Mouse (Mus musculus) forebrain, embryonic 12.5 days (tissue): ENCODE data around the gene Rab11fip2. TPM values are rescaled to one million over a fixed set of nuclear protein-coding genes. Genes with fewer than 3 reads are reported as not detected.

ENCODE experiments used
- ATAC-seq: fragments of 200-750 bp; cut with Nextera tagmentation; 2 replicates; pipeline ENCODE4 v1.8.0; 2017; ENCODE audit warnings: moderate TSS enrichment; ENCODE audit not compliant: low FRiP score
- H3K27ac ChIP-seq: fragments of 300-500 bp; sonication (generic); 2 replicates; pipeline ENCODE4 v1.5.1; 2016; ENCODE audit warnings: mild to moderate bottlenecking
- H3K27me3 ChIP-seq: fragments of 300-500 bp; sonication (generic); 2 replicates; pipeline ENCODE4 v1.6.1; 2016; ENCODE audit warnings: mild to moderate bottlenecking
- H3K36me3 ChIP-seq: fragments of 300-500 bp; sonication (generic); replicated peaks from 2 replicates; pipeline ENCODE4 v1.6.1; 2016; ENCODE audit warnings: mild to moderate bottlenecking
- H3K4me1 ChIP-seq: fragments of 300-500 bp; sonication (generic); 2 replicates; pipeline ENCODE4 v1.6.1; 2016
- H3K4me2 ChIP-seq: fragments of 300-500 bp; sonication (generic); 2 replicates; pipeline ENCODE4 v1.6.1; 2016; ENCODE audit warnings: mild to moderate bottlenecking, moderate library complexity
- H3K4me3 ChIP-seq: fragments of 300-500 bp; sonication (generic); replicated peaks from 2 replicates; pipeline ENCODE4 v1.5.1; 2016; ENCODE audit warnings: mild to moderate bottlenecking
- H3K9ac ChIP-seq: fragments of 300-500 bp; sonication (generic); 2 replicates; pipeline ENCODE4 v1.6.1; 2016; ENCODE audit warnings: mild to moderate bottlenecking
- H3K9me3 ChIP-seq: fragments of 300-500 bp; sonication (generic); 2 replicates; pipeline ENCODE4 v1.6.1; 2016
- WGBS: fragments of 180-500 bp; shearing (Covaris S2); methylation state at CpG from one replicate; pipeline ENCODE4 v1.1.7; 2016; 5-methylcytosine and 5-hydroxymethylcytosine counted together
- polyA plus RNA-seq: library from polyadenylated mRNA; unstranded; fragments of >200 nt; fragmentation: Nextera tagmentation; extraction: Ambion mirVana; gene quantifications from 2 replicates; pipeline ENCODE4 v1.2.1, GENCODE M21; 2016

Gene Rab11fip2
- polyA plus RNA-seq, 1 experiment from 2014 or later, result 8.5 TPM

GRCm38 (mm10) chr19:59905296-59906081 is 38.0 kb downstream of the Rab11fip2 start:
- no peak for ATAC-seq
- no peak overlapping the region for H3K4me3 ChIP-seq
- no peaks in the 10 kb centered on the region for H3K27me3 ChIP-seq
- H3K9me3 ChIP-seq, result no peaks in the 10 kb centered on the region
- peaks cover 25% of the 10 kb centered on the region for H3K36me3 ChIP-seq
- H3K27ac ChIP-seq, result no peak overlapping the region
- H3K4me2 ChIP-seq, result no peak overlapping the region
- no peaks in the 10 kb centered on the region for H3K4me1 ChIP-seq
- H3K9ac ChIP-seq, result no peak overlapping the region
- WGBS, result 75% methylated on average over 1 of the region's 1 CpGs

- Histone ChIP-seq H3K27ac (no peak overlapping the region), H3K4me1 (no peaks in the 10 kb centered on the region), H3K27me3 (no peaks in the 10 kb centered on the region), H3K4me3 (no peak overlapping the region), H3K9ac (no peak overlapping the region), H3K9me3 (no peaks in the 10 kb centered on the region), H3K36me3 (peaks cover 7% of the 10 kb centered on the region; the same call in 1 of the 2 replicates), H3K4me2 (no peak overlapping the region)
- no peak for ATAC-seq
- WGBS, result 89% methylated on average over 4 of the region's 4 CpGs
Measured at GRCm38 (mm10) chr19:59899965-59900364, 43.5 kb downstream of the Rab11fip2 start.

- H3K4me2 ChIP-seq, result no peak overlapping the region
- no peaks in the 10 kb centered on the region for H3K4me1 ChIP-seq
- H3K9me3 ChIP-seq, result no peaks in the 10 kb centered on the region
- H3K4me3 ChIP-seq, result no peak overlapping the region
- 91% methylated on average over 4 of the region's 4 CpGs for WGBS
- no peaks in the 10 kb centered on the region for H3K27me3 ChIP-seq
- no peak for ATAC-seq
- no peak overlapping the region for H3K9ac ChIP-seq
- peaks cover 7% of the 10 kb centered on the region; the same call in 1 of the 2 replicates for H3K36me3 ChIP-seq
- H3K27ac ChIP-seq, result no peak overlapping the region
Measured at GRCm38 (mm10) chr19:59898301-59898700, 45.2 kb downstream of the Rab11fip2 start.

- no peak overlapping the region for H3K4me2 ChIP-seq
- no peak overlapping the region for H3K27ac ChIP-seq
- H3K9ac ChIP-seq, result no peak overlapping the region
- no peaks in the 10 kb centered on the region for H3K9me3 ChIP-seq
- no peaks in the 10 kb centered on the region for H3K27me3 ChIP-seq
- H3K4me1 ChIP-seq, result peaks cover 8% of the 10 kb centered on the region; the same call in 1 of the 2 replicates
- ATAC-seq, result no peak
- WGBS, result 66% methylated on average over 4 of the region's 4 CpGs
- H3K4me3 ChIP-seq, result no peak overlapping the region
- H3K36me3 ChIP-seq, result no peaks in the 10 kb centered on the region
Measured at GRCm38 (mm10) chr19:59889383-59889782, 54.1 kb downstream of the Rab11fip2 start.

- no peak for ATAC-seq
- WGBS, result 75% methylated on average over 2 of the region's 2 CpGs
Measured at GRCm38 (mm10) chr19:59888846-59889245, 54.6 kb downstream of the Rab11fip2 start.

GRCm38 (mm10) chr19:59887866-59888265 is 55.6 kb downstream of the Rab11fip2 start:
- 48% methylated on average over 2 of the region's 2 CpGs for WGBS
- Histone ChIP-seq H3K27me3 (no peaks in the 10 kb centered on the region), H3K27ac (no peak overlapping the region), H3K9me3 (no peaks in the 10 kb centered on the region), H3K4me3 (no peak overlapping the region), H3K4me1 (peaks cover 8% of the 10 kb centered on the region; the same call in 1 of the 2 replicates), H3K9ac (no peak overlapping the region), H3K4me2 (no peak overlapping the region), H3K36me3 (no peaks in the 10 kb centered on the region)
- ATAC-seq, result no peak

More at GRCm38 (mm10) chr19:59888846-59889245, 54.6 kb downstream of the Rab11fip2 start:
- Histone ChIP-seq H3K4me2 (no peak overlapping the region), H3K4me3 (no peak overlapping the region), H3K4me1 (peaks cover 8% of the 10 kb centered on the region; the same call in 1 of the 2 replicates), H3K9ac (no peak overlapping the region), H3K27ac (0 out of 2 replicates have a peak overlapping the region, but pooled peaks have one; percentile 43), H3K9me3 (no peaks in the 10 kb centered on the region), H3K36me3 (no peaks in the 10 kb centered on the region), H3K27me3 (no peaks in the 10 kb centered on the region)

- ATAC-seq, result no peak
- Histone ChIP-seq H3K9me3 (no peaks in the 10 kb centered on the region), H3K9ac (no peak overlapping the region), H3K4me3 (no peak overlapping the region), H3K4me2 (no peak overlapping the region), H3K27ac (no peak overlapping the region), H3K36me3 (no peaks in the 10 kb centered on the region), H3K4me1 (peaks cover 8% of the 10 kb centered on the region; the same call in 1 of the 2 replicates), H3K27me3 (no peaks in the 10 kb centered on the region)
- WGBS, result 77% methylated on average over 2 of the region's 2 CpGs
Measured at GRCm38 (mm10) chr19:59885301-59885700, 58.2 kb downstream of the Rab11fip2 start.

- H3K27me3 ChIP-seq, result no peaks in the 10 kb centered on the region; the same call in 1 of the 2 replicates
- H3K36me3 ChIP-seq, result no peaks in the 10 kb centered on the region
- no peak overlapping the region for H3K4me3 ChIP-seq
- no peaks in the 10 kb centered on the region for H3K4me1 ChIP-seq
- no peak for ATAC-seq
- H3K9me3 ChIP-seq, result no peaks in the 10 kb centered on the region
- no peak overlapping the region for H3K4me2 ChIP-seq
- 91% methylated on average over 2 of the region's 2 CpGs for WGBS
- no peak overlapping the region for H3K9ac ChIP-seq
- no peak overlapping the region for H3K27ac ChIP-seq
Measured at GRCm38 (mm10) chr19:59877238-59877637, 66.2 kb downstream of the Rab11fip2 start.

GRCm38 (mm10) chr19:59866666-59867065 is 76.8 kb downstream of the Rab11fip2 start:
- ATAC-seq, result peak; percentile 94
- Histone ChIP-seq H3K4me3 (no peak overlapping the region), H3K9ac (no peak overlapping the region), H3K4me1 (peaks cover 14% of the 10 kb centered on the region; the same call in 1 of the 2 replicates), H3K27me3 (peaks cover 35% of the 10 kb centered on the region), H3K4me2 (no peak overlapping the region), H3K27ac (no peak overlapping the region), H3K36me3 (no peaks in the 10 kb centered on the region), H3K9me3 (no peaks in the 10 kb centered on the region)
- WGBS, result 37% methylated on average over 9 of the region's 9 CpGs

- no peak overlapping the region for H3K9ac ChIP-seq
- H3K4me1 ChIP-seq, result peaks cover 14% of the 10 kb centered on the region; the same call in 1 of the 2 replicates
Measured at GRCm38 (mm10) chr19:59862423-59862822, 81.0 kb downstream of the Rab11fip2 start.

GRCm38 (mm10) chr19:59860799-59861198 is 82.7 kb downstream of the Rab11fip2 start:
- no peak overlapping the region for H3K4me2 ChIP-seq
- 65% methylated on average over 3 of the region's 3 CpGs for WGBS
- H3K4me3 ChIP-seq, result no peak overlapping the region

More at GRCm38 (mm10) chr19:59862423-59862822, 81.0 kb downstream of the Rab11fip2 start:
- H3K4me3 ChIP-seq, result no peak overlapping the region
- H3K27ac ChIP-seq, result no peak overlapping the region
- no peak overlapping the region for H3K4me2 ChIP-seq
- H3K36me3 ChIP-seq, result no peaks in the 10 kb centered on the region
- H3K27me3 ChIP-seq, result peaks cover 20% of the 10 kb centered on the region
- no peaks in the 10 kb centered on the region for H3K9me3 ChIP-seq
- ATAC-seq, result no peak

GRCm38 (mm10) chr19:59853061-59853460 is 90.4 kb downstream of the Rab11fip2 start:
- WGBS, result 60% methylated on average over 3 of the region's 3 CpGs
- Histone ChIP-seq H3K4me1 (peaks cover 4% of the 10 kb centered on the region; the same call in 1 of the 2 replicates), H3K4me2 (no peak overlapping the region), H3K4me3 (no peak overlapping the region), H3K9me3 (no peaks in the 10 kb centered on the region), H3K36me3 (no peaks in the 10 kb centered on the region), H3K9ac (no peak overlapping the region), H3K27me3 (no peaks in the 10 kb centered on the region), H3K27ac (no peak overlapping the region)
- ATAC-seq, result no peak

More at GRCm38 (mm10) chr19:59860799-59861198, 82.7 kb downstream of the Rab11fip2 start:
- no peak for ATAC-seq
- Histone ChIP-seq H3K9me3 (no peaks in the 10 kb centered on the region), H3K4me1 (peaks cover 9% of the 10 kb centered on the region; the same call in 1 of the 2 replicates), H3K27ac (no peak overlapping the region), H3K9ac (no peak overlapping the region), H3K36me3 (no peaks in the 10 kb centered on the region), H3K27me3 (peaks cover 20% of the 10 kb centered on the region)
